Mouse (Mus musculus): ENCODE measurements around the gene Rptn. TPM values are rescaled to one million over a fixed set of nuclear protein-coding genes. Genes with fewer than 3 reads are reported as not detected.

Rptn gene
- polyA plus RNA-seq (2015; fragmentation: Nextera tagmentation; extraction: Ambion mirVana): not detected in 2 replicates

GRCm38 (mm10) chr3:93393366-93393765 lies at the start of gene Rptn:
Gene Rptn (plus strand): TSS chr3:93393699.
- ATAC-seq: no peak
- Histone ChIP-seq H3K4me1 (ENCODE audit: control insufficient read depth, insufficient read depth, low read depth, low read length) (no peaks in the 10 kb centered on the region), H3K9ac (ENCODE audit: low read depth, low read length) (no peak within 1 kb of the TSS), H3K4me2 (ENCODE audit: low read length) (no peak within 1 kb of the TSS), H3K27ac (ENCODE audit: low read depth, low read length) (no peak within 1 kb of the TSS), H3K9me3 (ENCODE audit: control insufficient read depth, low read length) (no peaks in the 10 kb centered on the region), H3K4me3 (ENCODE audit: low read length) (no peak within 1 kb of the TSS), H3K27me3 (replicated peaks; ENCODE audit: control insufficient read depth, insufficient read depth, low read length) (no peaks in the 10 kb centered on the region), H3K36me3 (ENCODE audit: control insufficient read depth, insufficient read depth, low read length) (no peaks in the 10 kb centered on the region)
- 69% methylated on average over 2 of the region's 2 CpGs for WGBS

GRCm38 (mm10) chr3:93346896-93347295 lies 46.6 kb upstream of the Rptn start:
- Histone ChIP-seq H3K27ac (ENCODE audit: low read depth, low read length) (no peak overlapping the region), H3K4me3 (ENCODE audit: low read length) (no peak overlapping the region), H3K9me3 (ENCODE audit: control insufficient read depth, low read length) (no peaks in the 10 kb centered on the region), H3K36me3 (ENCODE audit: control insufficient read depth, insufficient read depth, low read length) (no peaks in the 10 kb centered on the region), H3K4me1 (ENCODE audit: control insufficient read depth, insufficient read depth, low read depth, low read length) (no peaks in the 10 kb centered on the region), H3K27me3 (replicated peaks; ENCODE audit: control insufficient read depth, insufficient read depth, low read length) (no peaks in the 10 kb centered on the region), H3K4me2 (ENCODE audit: low read length) (no peak overlapping the region), H3K9ac (ENCODE audit: low read depth, low read length) (no peak overlapping the region)
- WGBS: 83% methylated on average over 2 of the region's 2 CpGs
- no peak for ATAC-seq

- 21% methylated on average over 7 of the region's 7 CpGs for WGBS
- Histone ChIP-seq H3K27me3 (replicated peaks; ENCODE audit: control insufficient read depth, insufficient read depth, low read length) (no peaks in the 10 kb centered on the region), H3K4me3 (ENCODE audit: low read length) (no peak overlapping the region), H3K9ac (ENCODE audit: low read depth, low read length) (no peak overlapping the region), H3K36me3 (ENCODE audit: control insufficient read depth, insufficient read depth, low read length) (no peaks in the 10 kb centered on the region), H3K4me2 (ENCODE audit: low read length) (no peak overlapping the region), H3K27ac (ENCODE audit: low read depth, low read length) (no peak overlapping the region), H3K4me1 (ENCODE audit: control insufficient read depth, insufficient read depth, low read depth, low read length) (no peaks in the 10 kb centered on the region), H3K9me3 (ENCODE audit: control insufficient read depth, low read length) (no peaks in the 10 kb centered on the region)
- ATAC-seq: peak; percentile 32; the same call in 1 of the 2 replicates
Measured at GRCm38 (mm10) chr3:93360045-93360444, 33.5 kb upstream of the Rptn start.

DNA sequence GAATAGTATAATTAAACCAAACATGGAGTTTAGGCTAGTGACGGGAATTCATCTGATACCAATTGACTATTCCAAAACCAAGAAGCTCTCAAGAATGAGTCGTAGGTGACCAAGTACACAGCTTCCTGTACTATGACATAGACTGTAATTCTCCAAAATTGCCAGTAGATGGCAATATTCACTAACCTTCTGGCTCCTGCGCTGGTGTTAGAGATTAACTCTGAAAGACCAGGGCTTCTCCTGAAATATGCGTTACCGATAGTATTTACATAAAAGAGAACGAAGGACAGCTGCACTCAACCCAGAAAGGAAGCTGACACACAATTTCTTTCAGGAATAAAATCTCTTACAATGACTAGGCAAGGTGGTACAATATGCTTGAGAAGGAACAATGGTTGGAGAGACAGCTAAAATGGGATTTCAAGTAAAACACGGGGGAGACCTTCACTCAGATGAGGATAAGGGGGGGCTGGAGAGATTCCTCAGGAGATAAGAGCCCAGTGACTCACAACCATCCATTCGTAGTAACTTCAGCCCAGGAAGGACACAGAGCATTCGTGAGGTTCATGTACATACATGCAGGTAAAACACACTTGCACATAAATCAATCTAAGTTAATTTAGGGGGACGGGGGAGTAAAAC lies 31.4 kb upstream of the Rptn start:
- peak overlapping the region; percentile 58 for H3K4me2 ChIP-seq (ENCODE audit: low read length)
- 11% methylated on average over 10 of the region's 10 CpGs for WGBS
- no peak overlapping the region for H3K27ac ChIP-seq (ENCODE audit: low read depth, low read length)
- H3K4me1 ChIP-seq (ENCODE audit: control insufficient read depth, insufficient read depth, low read depth, low read length): no peaks in the 10 kb centered on the region
- H3K9ac ChIP-seq (ENCODE audit: low read depth, low read length): peak overlapping the region; percentile 51
- ATAC-seq: peak; percentile 96
- H3K9me3 ChIP-seq (ENCODE audit: control insufficient read depth, low read length): no peaks in the 10 kb centered on the region
- peak overlapping the region; percentile 26 for H3K4me3 ChIP-seq (ENCODE audit: low read length)
- H3K27me3 ChIP-seq (replicated peaks; ENCODE audit: control insufficient read depth, insufficient read depth, low read length): no peaks in the 10 kb centered on the region
- H3K36me3 ChIP-seq (ENCODE audit: control insufficient read depth, insufficient read depth, low read length): no peaks in the 10 kb centered on the region

- Histone ChIP-seq H3K27me3 (replicated peaks; ENCODE audit: control insufficient read depth, insufficient read depth, low read length) (no peaks in the 10 kb centered on the region), H3K27ac (ENCODE audit: low read depth, low read length) (no peak overlapping the region), H3K9me3 (ENCODE audit: control insufficient read depth, low read length) (no peaks in the 10 kb centered on the region), H3K36me3 (ENCODE audit: control insufficient read depth, insufficient read depth, low read length) (no peaks in the 10 kb centered on the region), H3K4me2 (ENCODE audit: low read length) (no peak overlapping the region), H3K9ac (ENCODE audit: low read depth, low read length) (no peak overlapping the region), H3K4me3 (ENCODE audit: low read length) (no peak overlapping the region), H3K4me1 (ENCODE audit: control insufficient read depth, insufficient read depth, low read depth, low read length) (no peaks in the 10 kb centered on the region)
- ATAC-seq: no peak
- 58% methylated on average over 3 of the region's 3 CpGs for WGBS
Measured at GRCm38 (mm10) chr3:93366966-93367575, 26.4 kb upstream of the Rptn start.

DNA sequence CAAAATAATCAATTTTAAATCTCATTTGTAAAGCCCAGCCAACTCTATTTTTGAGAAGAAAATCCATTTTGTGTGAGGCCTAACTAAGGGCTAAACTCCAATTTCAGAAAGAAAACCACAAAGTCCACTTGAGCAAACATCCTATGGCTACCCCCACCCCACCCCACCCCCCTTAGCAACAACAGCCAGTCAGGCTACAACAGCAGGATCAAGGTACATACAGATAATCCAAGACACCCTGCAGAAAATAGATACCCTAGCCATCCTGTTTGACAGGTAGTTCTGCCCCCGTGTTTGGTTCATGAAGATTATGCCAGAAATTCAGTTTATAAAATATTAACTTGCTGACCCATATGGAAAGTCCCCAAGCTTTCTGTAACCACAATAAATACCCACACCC lies 25.3 kb upstream of the Rptn start:
- no peaks in the 10 kb centered on the region for H3K27me3 ChIP-seq (replicated peaks; ENCODE audit: control insufficient read depth, insufficient read depth, low read length)
- H3K4me1 ChIP-seq (ENCODE audit: control insufficient read depth, insufficient read depth, low read depth, low read length): no peaks in the 10 kb centered on the region
- no peaks in the 10 kb centered on the region for H3K9me3 ChIP-seq (ENCODE audit: control insufficient read depth, low read length)
- no peak overlapping the region for H3K9ac ChIP-seq (ENCODE audit: low read depth, low read length)
- no peak overlapping the region for H3K27ac ChIP-seq (ENCODE audit: low read depth, low read length)
- H3K4me2 ChIP-seq (ENCODE audit: low read length): no peak overlapping the region
- H3K4me3 ChIP-seq (ENCODE audit: low read length): no peak overlapping the region
- 71% methylated on average over 1 of the region's 1 CpGs for WGBS
- H3K36me3 ChIP-seq (ENCODE audit: control insufficient read depth, insufficient read depth, low read length): no peaks in the 10 kb centered on the region
- no peak for ATAC-seq

GRCm38 (mm10) chr3:93373416-93373815 lies 20.1 kb upstream of the Rptn start:
- Histone ChIP-seq H3K36me3 (ENCODE audit: control insufficient read depth, insufficient read depth, low read length) (no peaks in the 10 kb centered on the region), H3K9ac (ENCODE audit: low read depth, low read length) (no peak overlapping the region), H3K4me2 (ENCODE audit: low read length) (no peak overlapping the region), H3K27me3 (replicated peaks; ENCODE audit: control insufficient read depth, insufficient read depth, low read length) (no peaks in the 10 kb centered on the region), H3K4me3 (ENCODE audit: low read length) (no peak overlapping the region), H3K27ac (ENCODE audit: low read depth, low read length) (no peak overlapping the region), H3K4me1 (ENCODE audit: control insufficient read depth, insufficient read depth, low read depth, low read length) (no peaks in the 10 kb centered on the region), H3K9me3 (ENCODE audit: control insufficient read depth, low read length) (no peaks in the 10 kb centered on the region)
- WGBS: 82% methylated on average over 6 of the region's 6 CpGs
- ATAC-seq: no peak

GRCm38 (mm10) chr3:93375196-93375595 lies 18.3 kb upstream of the Rptn start:
- Histone ChIP-seq H3K9ac (ENCODE audit: low read depth, low read length) (no peak overlapping the region), H3K27me3 (replicated peaks; ENCODE audit: control insufficient read depth, insufficient read depth, low read length) (no peaks in the 10 kb centered on the region), H3K27ac (ENCODE audit: low read depth, low read length) (no peak overlapping the region), H3K9me3 (ENCODE audit: control insufficient read depth, low read length) (no peaks in the 10 kb centered on the region), H3K36me3 (ENCODE audit: control insufficient read depth, insufficient read depth, low read length) (no peaks in the 10 kb centered on the region), H3K4me2 (ENCODE audit: low read length) (no peak overlapping the region), H3K4me3 (ENCODE audit: low read length) (no peak overlapping the region), H3K4me1 (ENCODE audit: control insufficient read depth, insufficient read depth, low read depth, low read length) (no peaks in the 10 kb centered on the region)
- no peak for ATAC-seq
- 78% methylated on average over 1 of the region's 1 CpGs for WGBS

DNA sequence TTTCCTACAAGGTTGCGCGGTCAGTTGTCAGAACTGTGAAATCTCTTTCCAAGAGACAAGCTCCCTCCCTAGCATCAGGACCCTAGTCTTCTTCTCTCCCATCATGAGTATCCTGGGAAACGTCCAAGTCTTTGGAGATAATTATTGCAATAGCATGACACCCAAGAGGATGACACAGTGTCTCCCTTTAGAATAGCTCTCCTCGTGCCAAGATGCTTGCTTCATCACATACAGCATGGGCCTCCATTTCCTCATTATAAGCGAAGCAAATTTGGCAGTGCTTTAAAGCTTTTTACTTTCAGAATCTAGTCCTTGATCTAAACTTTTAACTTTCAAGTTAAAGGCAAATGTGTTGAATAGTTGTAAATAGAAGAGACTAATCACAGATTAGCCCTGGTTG lies 17.9 kb upstream of the Rptn start:
- Histone ChIP-seq H3K9ac (ENCODE audit: low read depth, low read length) (no peak overlapping the region), H3K4me1 (ENCODE audit: control insufficient read depth, insufficient read depth, low read depth, low read length) (no peaks in the 10 kb centered on the region), H3K27ac (ENCODE audit: low read depth, low read length) (no peak overlapping the region), H3K9me3 (ENCODE audit: control insufficient read depth, low read length) (no peaks in the 10 kb centered on the region), H3K27me3 (replicated peaks; ENCODE audit: control insufficient read depth, insufficient read depth, low read length) (no peaks in the 10 kb centered on the region), H3K4me3 (ENCODE audit: low read length) (no peak overlapping the region), H3K36me3 (ENCODE audit: control insufficient read depth, insufficient read depth, low read length) (no peaks in the 10 kb centered on the region), H3K4me2 (ENCODE audit: low read length) (no peak overlapping the region)
- 88% methylated on average over 5 of the region's 5 CpGs for WGBS
- no peak for ATAC-seq

Data from hindbrain, embryonic 16.5 days (tissue).